Mouse (Mus musculus): ENCODE results near the gene Cttnbp2nl. TPM values are rescaled to one million over a fixed set of nuclear protein-coding genes. Genes with fewer than 3 reads are reported as not detected.

Cttnbp2nl gene
- total and polyA plus RNA-seq, 3 experiments, result 0.02 to 0.11 TPM; not detected in 1

GRCm38 (mm10) chr3:105092721-105093505 lies 40.0 kb upstream of the Cttnbp2nl start:
- 0 out of 2 replicates have a peak, but pooled peaks cover 4% of the 10 kb centered on the region for H3K27me3 ChIP-seq (ENCODE audit: insufficient read depth, low read length)
- no peaks in the 10 kb centered on the region for H3K9me3 ChIP-seq (replicated peaks)
- H3K4me3 ChIP-seq (ENCODE audit: low read depth, low read length), result no peak overlapping the region
- no peak for TF ChIP-seq GATA1 (IDR thresholded peaks at IDR 0.05; ENCODE audit: borderline replicate concordance, low read length)
- TF ChIP-seq TAL1 (conservative IDR thresholded peaks at IDR 0.05; ENCODE audit: low read depth, low read length), result no peak
- no peak for TF ChIP-seq GATA2 (IDR thresholded peaks at IDR 0.05; ENCODE audit: borderline replicate concordance, low read depth, low read length)
- TF ChIP-seq POLR2AphosphoS5 (IDR thresholded peaks at IDR 0.05; ENCODE audit: insufficient replicate concordance, low read depth, low read length), result no peak
- no peak for TF ChIP-seq CTCF (IDR thresholded peaks at IDR 0.05; ENCODE audit: low read depth, low read length)
- DNase-seq (ENCODE audit: low spot score) (no peak), ATAC-seq (ENCODE audit: extremely low read depth, insufficient number of reproducible peaks, low FRiP score, poor library complexity, severe bottlenecking) (no peak)
- H3K36me3 ChIP-seq (replicated peaks), result no peaks in the 10 kb centered on the region
- H3K4me1 ChIP-seq (ENCODE audit: insufficient read depth, low read depth, low read length), result peaks cover 3% of the 10 kb centered on the region; the same call in 1 of the 2 replicates

- no peak for TF ChIP-seq TAL1 (conservative IDR thresholded peaks at IDR 0.05; ENCODE audit: low read depth, low read length)
- TF ChIP-seq CTCF (IDR thresholded peaks at IDR 0.05; ENCODE audit: low read depth, low read length), result no peak
- TF ChIP-seq GATA2 (IDR thresholded peaks at IDR 0.05; ENCODE audit: borderline replicate concordance, low read depth, low read length), result no peak
- no peak for TF ChIP-seq GATA1 (IDR thresholded peaks at IDR 0.05; ENCODE audit: borderline replicate concordance, low read length)
- no peak for DNase-seq (ENCODE audit: low spot score)
- Histone ChIP-seq H3K9me3 (replicated peaks) (no peaks in the 10 kb centered on the region), H3K27me3 (ENCODE audit: insufficient read depth, low read length) (no peaks in the 10 kb centered on the region), H3K36me3 (replicated peaks) (no peaks in the 10 kb centered on the region), H3K4me3 (ENCODE audit: low read depth, low read length) (no peak overlapping the region), H3K4me1 (ENCODE audit: insufficient read depth, low read depth, low read length) (peaks cover 3% of the 10 kb centered on the region; the same call in 1 of the 2 replicates)
- no peak for ATAC-seq (ENCODE audit: extremely low read depth, insufficient number of reproducible peaks, low FRiP score, poor library complexity, severe bottlenecking)
Measured at GRCm38 (mm10) chr3:105090981-105091380, 38.0 kb upstream of the Cttnbp2nl start.

GRCm38 (mm10) chr3:105090147-105090546 lies 37.2 kb upstream of the Cttnbp2nl start:
- H3K36me3 ChIP-seq (replicated peaks), result no peaks in the 10 kb centered on the region
- H3K9me3 ChIP-seq (replicated peaks), result no peaks in the 10 kb centered on the region
- ATAC-seq (ENCODE audit: extremely low read depth, insufficient number of reproducible peaks, low FRiP score, poor library complexity, severe bottlenecking) (no peak), DNase-seq (ENCODE audit: low spot score) (no peak)
- peaks cover 3% of the 10 kb centered on the region; the same call in 1 of the 2 replicates for H3K4me1 ChIP-seq (ENCODE audit: insufficient read depth, low read depth, low read length)
- no peaks in the 10 kb centered on the region for H3K27me3 ChIP-seq (ENCODE audit: insufficient read depth, low read length)
- TF ChIP-seq GATA2 (IDR thresholded peaks at IDR 0.05; ENCODE audit: borderline replicate concordance, low read depth, low read length) (no peak), CTCF (IDR thresholded peaks at IDR 0.05; ENCODE audit: low read depth, low read length) (no peak), GATA1 (IDR thresholded peaks at IDR 0.05; ENCODE audit: borderline replicate concordance, low read length) (no peak), POLR2AphosphoS5 (IDR thresholded peaks at IDR 0.05; ENCODE audit: insufficient replicate concordance, low read depth, low read length) (no peak), TAL1 (conservative IDR thresholded peaks at IDR 0.05; ENCODE audit: low read depth, low read length) (no peak)
- H3K4me3 ChIP-seq (ENCODE audit: low read depth, low read length), result no peak overlapping the region

- ATAC-seq (ENCODE audit: extremely low read depth, insufficient number of reproducible peaks, low FRiP score, poor library complexity, severe bottlenecking) (no peak), DNase-seq (ENCODE audit: low spot score) (no peak)
- TF ChIP-seq POLR2AphosphoS5 (IDR thresholded peaks at IDR 0.05; ENCODE audit: insufficient replicate concordance, low read depth, low read length) (no peak), GATA1 (IDR thresholded peaks at IDR 0.05; ENCODE audit: borderline replicate concordance, low read length) (no peak), CTCF (IDR thresholded peaks at IDR 0.05; ENCODE audit: low read depth, low read length) (no peak), TAL1 (conservative IDR thresholded peaks at IDR 0.05; ENCODE audit: low read depth, low read length) (no peak), GATA2 (IDR thresholded peaks at IDR 0.05; ENCODE audit: borderline replicate concordance, low read depth, low read length) (no peak)
Measured at GRCm38 (mm10) chr3:105088638-105089037, 35.7 kb upstream of the Cttnbp2nl start.

GRCm38 (mm10) chr3:105087344-105087743 lies 34.4 kb upstream of the Cttnbp2nl start:
- peaks cover 3% of the 10 kb centered on the region; the same call in 1 of the 2 replicates for H3K4me1 ChIP-seq (ENCODE audit: insufficient read depth, low read depth, low read length)
- TF ChIP-seq CTCF (IDR thresholded peaks at IDR 0.05; ENCODE audit: low read depth, low read length) (no peak), GATA1 (IDR thresholded peaks at IDR 0.05; ENCODE audit: borderline replicate concordance, low read length) (no peak), TAL1 (conservative IDR thresholded peaks at IDR 0.05; ENCODE audit: low read depth, low read length) (no peak)
- no peak for DNase-seq (ENCODE audit: low spot score)

More at GRCm38 (mm10) chr3:105088638-105089037, 35.7 kb upstream of the Cttnbp2nl start:
- peaks cover 3% of the 10 kb centered on the region; the same call in 1 of the 2 replicates for H3K4me1 ChIP-seq (ENCODE audit: insufficient read depth, low read depth, low read length)
- no peaks in the 10 kb centered on the region for H3K36me3 ChIP-seq (replicated peaks)
- H3K27me3 ChIP-seq (ENCODE audit: insufficient read depth, low read length), result no peaks in the 10 kb centered on the region
- no peak overlapping the region for H3K4me3 ChIP-seq (ENCODE audit: low read depth, low read length)
- no peaks in the 10 kb centered on the region for H3K9me3 ChIP-seq (replicated peaks)

GRCm38 (mm10) chr3:105078231-105078826 lies 25.4 kb upstream of the Cttnbp2nl start:
- H3K4me3 ChIP-seq (ENCODE audit: low read depth, low read length), result no peak overlapping the region
- no peaks in the 10 kb centered on the region for H3K36me3 ChIP-seq (replicated peaks)
- H3K4me1 ChIP-seq (ENCODE audit: insufficient read depth, low read depth, low read length), result no peaks in the 10 kb centered on the region
- no peak for TF ChIP-seq POLR2AphosphoS5 (IDR thresholded peaks at IDR 0.05; ENCODE audit: insufficient replicate concordance, low read depth, low read length)
- no peak for TF ChIP-seq CTCF (IDR thresholded peaks at IDR 0.05; ENCODE audit: low read depth, low read length)
- no peak for TF ChIP-seq GATA2 (IDR thresholded peaks at IDR 0.05; ENCODE audit: borderline replicate concordance, low read depth, low read length)
- TF ChIP-seq TAL1 (conservative IDR thresholded peaks at IDR 0.05; ENCODE audit: low read depth, low read length), result no peak
- TF ChIP-seq GATA1 (IDR thresholded peaks at IDR 0.05; ENCODE audit: borderline replicate concordance, low read length), result no peak
- no peaks in the 10 kb centered on the region for H3K9me3 ChIP-seq (replicated peaks)
- ATAC-seq (ENCODE audit: extremely low read depth, insufficient number of reproducible peaks, low FRiP score, poor library complexity, severe bottlenecking) (no peak), DNase-seq (ENCODE audit: low spot score) (no peak)
- H3K27me3 ChIP-seq (ENCODE audit: insufficient read depth, low read length), result peaks cover 10% of the 10 kb centered on the region

More at GRCm38 (mm10) chr3:105087344-105087743, 34.4 kb upstream of the Cttnbp2nl start:
- Histone ChIP-seq H3K27me3 (ENCODE audit: insufficient read depth, low read length) (no peaks in the 10 kb centered on the region), H3K4me3 (ENCODE audit: low read depth, low read length) (no peak overlapping the region), H3K9me3 (replicated peaks) (no peaks in the 10 kb centered on the region), H3K36me3 (replicated peaks) (no peaks in the 10 kb centered on the region)
- ATAC-seq (ENCODE audit: extremely low read depth, insufficient number of reproducible peaks, low FRiP score, poor library complexity, severe bottlenecking), result no peak
